Mouse (Mus musculus): ENCODE results near the gene Aprt. TPM values are rescaled to one million over a fixed set of nuclear protein-coding genes. Genes with fewer than 3 reads are reported as not detected.
A peak's percentile ranks its signal among the peaks of the same experiment; 100 is the strongest.

Aprt gene
- polyA plus RNA-seq, 1 experiment from 2014 or later, result 314 TPM

- 83% methylated on average over 19 of the region's 19 CpGs for WGBS
These were observed 17.2 kb upstream of the Aprt start for GRCm38 (mm10) chr8:122593783-122594507.

DNA sequence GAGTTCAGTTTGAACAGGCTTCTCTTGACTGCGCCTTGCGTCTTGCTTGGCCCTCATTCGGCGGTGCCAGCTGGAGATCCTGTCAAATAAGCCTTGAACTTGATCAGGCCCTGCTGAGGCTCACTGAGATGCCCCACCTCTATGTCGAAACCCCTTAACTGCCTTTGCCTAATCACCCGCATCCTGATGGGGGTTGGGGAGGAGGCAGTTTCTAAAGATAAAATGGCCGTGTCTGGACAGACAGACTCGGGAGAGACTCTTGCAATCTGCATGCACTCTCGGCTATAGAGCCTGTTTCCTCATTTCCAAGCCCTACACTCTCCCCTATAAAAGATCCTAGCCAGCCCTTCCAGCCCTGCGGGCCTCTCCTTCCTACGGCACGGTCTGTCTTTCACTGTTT, 16.5 kb upstream of the Aprt start:
- H3K27ac ChIP-seq (replicated peaks), result no peak overlapping the region
- 76% methylated on average over 12 of the region's 12 CpGs for WGBS

More at GRCm38 (mm10) chr8:122593783-122594507, 17.2 kb upstream of the Aprt start:
- Histone ChIP-seq H3K27me3 (ENCODE audit: control insufficient read depth, insufficient read depth, low read length) (no peaks in the 10 kb centered on the region), H3K4me1 (replicated peaks; ENCODE audit: control insufficient read depth, insufficient read depth) (no peaks in the 10 kb centered on the region), H3K4me2 (replicated peaks; ENCODE audit: low read depth) (no peak overlapping the region), H3K9ac (ENCODE audit: low read length) (no peak overlapping the region), H3K36me3 (ENCODE audit: control insufficient read depth, insufficient read depth, low read length) (no peaks in the 10 kb centered on the region), H3K4me3 (ENCODE audit: low read depth, low read length) (no peak overlapping the region), H3K9me3 (ENCODE audit: control insufficient read depth, low read length) (no peaks in the 10 kb centered on the region), H3K27ac (replicated peaks) (no peak overlapping the region)
- DNase-seq (ENCODE audit: low spot score) (no peak), ATAC-seq (ENCODE audit: low FRiP score, low TSS enrichment) (no peak)
- TF ChIP-seq EP300 (optimal IDR thresholded peaks at IDR 0.05) (no peak), CTCF (IDR thresholded peaks at IDR 0.05; ENCODE audit: low read depth) (no peak)

DNA sequence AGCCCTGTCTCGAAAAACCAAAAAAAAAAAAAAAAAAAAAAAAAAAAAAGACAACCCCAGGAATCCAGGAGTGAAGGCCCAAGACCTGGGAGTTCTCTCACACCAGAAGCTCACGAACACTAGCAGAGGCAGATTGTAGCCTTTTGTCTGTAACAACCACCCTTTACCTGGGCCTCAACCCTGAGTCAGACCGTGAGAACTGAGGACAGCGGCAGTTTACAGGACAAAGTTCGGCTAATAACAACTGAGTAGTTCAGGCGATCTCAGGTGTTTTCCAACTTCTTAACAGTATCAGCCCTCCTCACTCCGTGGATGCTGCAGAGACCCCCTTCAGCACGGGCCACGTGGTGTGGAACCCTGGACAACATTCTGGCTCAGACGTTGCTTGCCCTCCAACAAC, 10.0 kb upstream of the Aprt start:
- Histone ChIP-seq H3K27ac (replicated peaks) (no peak overlapping the region), H3K4me1 (replicated peaks; ENCODE audit: control insufficient read depth, insufficient read depth) (no peaks in the 10 kb centered on the region), H3K27me3 (ENCODE audit: control insufficient read depth, insufficient read depth, low read length) (no peaks in the 10 kb centered on the region), H3K9ac (ENCODE audit: low read length) (no peak overlapping the region), H3K9me3 (ENCODE audit: control insufficient read depth, low read length) (no peaks in the 10 kb centered on the region), H3K4me2 (replicated peaks; ENCODE audit: low read depth) (no peak overlapping the region), H3K36me3 (ENCODE audit: control insufficient read depth, insufficient read depth, low read length) (no peaks in the 10 kb centered on the region), H3K4me3 (ENCODE audit: low read depth, low read length) (no peak overlapping the region)
- 74% methylated on average over 10 of the region's 10 CpGs for WGBS
- DNase-seq (ENCODE audit: low spot score) (peak; percentile 67), ATAC-seq (ENCODE audit: low FRiP score, low TSS enrichment) (peak; percentile 47)
- TF ChIP-seq EP300 (optimal IDR thresholded peaks at IDR 0.05) (no peak), CTCF (IDR thresholded peaks at IDR 0.05; ENCODE audit: low read depth) (no peak)

More for the DNA sequence above, 16.5 kb upstream of the Aprt start:
- DNase-seq (ENCODE audit: low spot score), result no peak
- Histone ChIP-seq H3K9me3 (ENCODE audit: control insufficient read depth, low read length) (no peaks in the 10 kb centered on the region), H3K4me3 (ENCODE audit: low read depth, low read length) (no peak overlapping the region), H3K4me1 (replicated peaks; ENCODE audit: control insufficient read depth, insufficient read depth) (no peaks in the 10 kb centered on the region), H3K9ac (ENCODE audit: low read length) (no peak overlapping the region), H3K36me3 (ENCODE audit: control insufficient read depth, insufficient read depth, low read length) (no peaks in the 10 kb centered on the region), H3K27me3 (ENCODE audit: control insufficient read depth, insufficient read depth, low read length) (no peaks in the 10 kb centered on the region), H3K4me2 (replicated peaks; ENCODE audit: low read depth) (no peak overlapping the region)
- TF ChIP-seq CTCF (IDR thresholded peaks at IDR 0.05; ENCODE audit: low read depth), result no peak
- no peak for TF ChIP-seq EP300 (optimal IDR thresholded peaks at IDR 0.05)
- no peak for ATAC-seq (ENCODE audit: low FRiP score, low TSS enrichment)

DNA sequence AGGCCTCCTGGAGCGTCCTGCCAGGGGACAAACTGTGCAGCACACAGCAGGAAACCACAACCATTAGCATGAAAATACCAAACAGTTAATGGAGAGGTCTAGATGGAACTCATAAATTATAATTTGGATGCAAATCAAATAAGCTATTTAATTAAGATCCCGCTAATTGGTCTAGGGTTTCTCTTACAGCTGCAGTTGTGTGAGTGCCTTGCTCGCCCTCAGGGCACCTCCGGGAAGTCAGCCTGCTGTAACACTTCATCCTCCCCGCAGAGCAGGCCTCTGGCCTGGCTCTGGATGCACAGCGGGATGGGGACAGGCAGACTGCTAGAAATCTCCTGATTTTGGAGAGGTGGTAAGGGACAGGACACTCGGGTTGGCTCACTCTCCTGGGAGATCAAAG, 9.5 kb upstream of the Aprt start:
- DNase-seq (ENCODE audit: low spot score) (no peak), ATAC-seq (ENCODE audit: low FRiP score, low TSS enrichment) (no peak)
- Histone ChIP-seq H3K4me3 (ENCODE audit: low read depth, low read length) (no peak overlapping the region), H3K9ac (ENCODE audit: low read length) (no peak overlapping the region), H3K36me3 (ENCODE audit: control insufficient read depth, insufficient read depth, low read length) (no peaks in the 10 kb centered on the region), H3K9me3 (ENCODE audit: control insufficient read depth, low read length) (no peaks in the 10 kb centered on the region), H3K4me1 (replicated peaks; ENCODE audit: control insufficient read depth, insufficient read depth) (no peaks in the 10 kb centered on the region), H3K27ac (replicated peaks) (peak overlapping the region; percentile 80), H3K27me3 (ENCODE audit: control insufficient read depth, insufficient read depth, low read length) (no peaks in the 10 kb centered on the region), H3K4me2 (replicated peaks; ENCODE audit: low read depth) (no peak overlapping the region)
- 78% methylated on average over 7 of the region's 7 CpGs for WGBS
- TF ChIP-seq CTCF (IDR thresholded peaks at IDR 0.05; ENCODE audit: low read depth) (no peak), EP300 (optimal IDR thresholded peaks at IDR 0.05) (no peak)

GRCm38 (mm10) chr8:122585411-122585891, 8.7 kb upstream of the Aprt start:
- Histone ChIP-seq H3K36me3 (ENCODE audit: control insufficient read depth, insufficient read depth, low read length) (no peaks in the 10 kb centered on the region), H3K4me3 (ENCODE audit: low read depth, low read length) (no peak overlapping the region), H3K27me3 (ENCODE audit: control insufficient read depth, insufficient read depth, low read length) (no peaks in the 10 kb centered on the region), H3K9me3 (ENCODE audit: control insufficient read depth, low read length) (no peaks in the 10 kb centered on the region), H3K4me1 (replicated peaks; ENCODE audit: control insufficient read depth, insufficient read depth) (no peaks in the 10 kb centered on the region), H3K9ac (ENCODE audit: low read length) (no peak overlapping the region), H3K27ac (replicated peaks) (peak overlapping the region; percentile 80), H3K4me2 (replicated peaks; ENCODE audit: low read depth) (no peak overlapping the region)
- peak; percentile 70 for ATAC-seq (ENCODE audit: low FRiP score, low TSS enrichment)
- TF ChIP-seq CTCF (IDR thresholded peaks at IDR 0.05; ENCODE audit: low read depth), result no peak
- TF ChIP-seq EP300 (optimal IDR thresholded peaks at IDR 0.05), result no peak
- DNase-seq (ENCODE audit: low spot score), result peak; percentile 75
- 33% methylated on average over 14 of the region's 14 CpGs for WGBS

DNA sequence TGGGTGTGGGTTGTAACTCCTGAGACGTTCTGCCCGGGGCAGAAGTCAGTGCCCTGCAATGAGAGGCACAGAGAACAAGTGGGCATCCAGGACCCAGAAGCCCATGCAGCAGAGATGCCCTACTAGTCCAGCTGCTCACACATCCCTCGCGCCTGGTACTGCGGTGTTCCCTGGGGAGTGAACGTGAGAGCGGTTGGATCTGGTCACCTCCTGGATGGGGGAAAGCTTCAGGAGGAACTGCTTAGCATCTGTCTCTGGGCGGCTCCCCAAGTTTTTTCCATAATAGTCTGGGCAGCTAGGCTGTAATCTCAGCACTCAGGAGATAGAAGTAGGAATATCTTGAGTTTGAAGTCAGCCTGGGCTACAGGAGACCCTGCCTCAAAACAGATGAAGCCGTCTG, 8.3 kb upstream of the Aprt start:
- no peak for TF ChIP-seq EP300 (optimal IDR thresholded peaks at IDR 0.05)
- no peak for TF ChIP-seq CTCF (IDR thresholded peaks at IDR 0.05; ENCODE audit: low read depth)
- WGBS, result 78% methylated on average over 9 of the region's 9 CpGs
- Histone ChIP-seq H3K4me1 (replicated peaks; ENCODE audit: control insufficient read depth, insufficient read depth) (no peaks in the 10 kb centered on the region), H3K27ac (replicated peaks) (peak overlapping the region; percentile 80), H3K27me3 (ENCODE audit: control insufficient read depth, insufficient read depth, low read length) (no peaks in the 10 kb centered on the region), H3K4me3 (ENCODE audit: low read depth, low read length) (no peak overlapping the region), H3K36me3 (ENCODE audit: control insufficient read depth, insufficient read depth, low read length) (no peaks in the 10 kb centered on the region), H3K9me3 (ENCODE audit: control insufficient read depth, low read length) (no peaks in the 10 kb centered on the region), H3K4me2 (replicated peaks; ENCODE audit: low read depth) (no peak overlapping the region), H3K9ac (ENCODE audit: low read length) (no peak overlapping the region)
- no peak for ATAC-seq (ENCODE audit: low FRiP score, low TSS enrichment)
- no peak for DNase-seq (ENCODE audit: low spot score)

Data from stomach, postnatal 0 days (tissue).